Mouse (Mus musculus) thymus, adult 2 months (tissue): ENCODE results near the gene Ppm1n. TPM values are rescaled to one million over a fixed set of nuclear protein-coding genes. Genes with fewer than 3 reads are reported as not detected.

Experiments
- DNase-seq: peaks from one replicate; pipeline ENCODE4 v3.0.0; 2021
- H3K27ac ChIP-seq: fragments of 200-500 bp; 2 replicates; pipeline ENCODE4 v1.5.1; 2012; ENCODE audit warnings: low read length, control low read depth; ENCODE audit not compliant: control insufficient read depth, insufficient read depth
- H3K27me3 ChIP-seq: fragments of 200-500 bp; 2 replicates; pipeline ENCODE4 v1.6.1; 2012; ENCODE audit warnings: mild to moderate bottlenecking, low read length, moderate library complexity, mixed read lengths; ENCODE audit not compliant: control insufficient read depth, insufficient read depth
- H3K36me3 ChIP-seq: fragments of 200-500 bp; 2 replicates; pipeline ENCODE4 v1.6.1; 2012; ENCODE audit warnings: mild to moderate bottlenecking, low read length, moderate library complexity; ENCODE audit not compliant: control insufficient read depth, insufficient read depth
- H3K4me1 ChIP-seq: fragments of 200-500 bp; replicated peaks from 2 replicates; pipeline ENCODE4 v1.6.1; 2012; ENCODE audit warnings: low read length; ENCODE audit not compliant: control insufficient read depth, insufficient read depth
- H3K4me3 ChIP-seq: fragments of 200-500 bp; 2 replicates; pipeline ENCODE4 v1.5.1; 2012; ENCODE audit warnings: mild to moderate bottlenecking, low read length, control low read depth, moderate library complexity; ENCODE audit not compliant: control insufficient read depth, insufficient read depth
- CTCF ChIP-seq: fragments of 200-500 bp; IDR thresholded peaks from 2 replicates; pipeline ENCODE4 v1.5.1; 2012; ENCODE audit warnings: mild to moderate bottlenecking, control low read depth, low read length, moderate library complexity, borderline replicate concordance; ENCODE audit not compliant: control insufficient read depth, poor library complexity, insufficient read depth; ENCODE audit errors: extremely low read depth
- POLR2A ChIP-seq: fragments of 200-500 bp; IDR thresholded peaks from 2 replicates; pipeline ENCODE4 v1.6.1; 2012; ENCODE audit warnings: mild to moderate bottlenecking, low read length, control low read depth, moderate library complexity; ENCODE audit not compliant: control insufficient read depth, poor library complexity, insufficient read depth; ENCODE audit errors: extremely low read depth
- WGBS: fragments of 180-500 bp; shearing (Covaris S2); methylation state at CpG from one replicate; pipeline ENCODE4 v1.1.7; 2018; 5-methylcytosine and 5-hydroxymethylcytosine counted together
- polyA plus RNA-seq: library from polyadenylated mRNA; depleted of rRNA; stranded (reverse); fragments of >200 nt; gene quantifications from 2 replicates; pipeline ENCODE4 v1.2.3, GENCODE M21; 2012

Ppm1n gene
- polyA plus RNA-seq, 1 experiment = 0.63 TPM

- TF ChIP-seq POLR2A (no peak), CTCF (no peak)
- H3K4me1 ChIP-seq = peaks cover 8% of the 10 kb centered on the region
- peaks cover 5% of the 10 kb centered on the region; the same call in 1 of the 2 replicates for H3K27me3 ChIP-seq
- no peaks in the 10 kb centered on the region for H3K36me3 ChIP-seq
- DNase-seq = no peak
- H3K27ac ChIP-seq = no peak overlapping the region
- 67% methylated on average over 9 of the region's 9 CpGs for WGBS
- H3K4me3 ChIP-seq = no peak overlapping the region
These were observed 42.6 kb upstream of the Ppm1n start for GRCm38 (mm10) chr7:19322489-19322888.

GRCm38 (mm10) chr7:19321464-19321863 is 41.6 kb upstream of the Ppm1n start:
- Histone ChIP-seq H3K27ac (no peak overlapping the region), H3K4me1 (peaks cover 7% of the 10 kb centered on the region), H3K27me3 (no peaks in the 10 kb centered on the region), H3K36me3 (no peaks in the 10 kb centered on the region), H3K4me3 (no peak overlapping the region)
- TF ChIP-seq POLR2A (no peak), CTCF (no peak)
- DNase-seq = no peak
- WGBS = 22% methylated on average over 5 of the region's 5 CpGs

- Histone ChIP-seq H3K36me3 (no peaks in the 10 kb centered on the region), H3K27me3 (no peaks in the 10 kb centered on the region), H3K4me3 (no peak overlapping the region), H3K4me1 (peaks cover 5% of the 10 kb centered on the region), H3K27ac (no peak overlapping the region)
- DNase-seq = no peak
- TF ChIP-seq CTCF = no peak
- no peak for TF ChIP-seq POLR2A
- 47% methylated on average over 7 of the region's 7 CpGs for WGBS
These were observed 40.8 kb upstream of the Ppm1n start for GRCm38 (mm10) chr7:19320637-19321036.

GRCm38 (mm10) chr7:19319906-19320305 is 40.0 kb upstream of the Ppm1n start:
- DNase-seq = peak; percentile 90
- peak overlapping the region; percentile 29 for H3K4me3 ChIP-seq
- TF ChIP-seq POLR2A (0 out of 2 replicates have a peak, but pooled peaks have one; percentile 38), CTCF (peak; percentile 70; the same call in 1 of the 2 replicates)
- no peaks in the 10 kb centered on the region for H3K27me3 ChIP-seq
- no peaks in the 10 kb centered on the region for H3K36me3 ChIP-seq
- WGBS = 1% methylated on average over 41 of the region's 41 CpGs
- no peak overlapping the region for H3K27ac ChIP-seq
- H3K4me1 ChIP-seq = peaks cover 5% of the 10 kb centered on the region

- no peaks in the 10 kb centered on the region for H3K27me3 ChIP-seq
- WGBS = 63% methylated on average over 9 of the region's 9 CpGs
- H3K4me3 ChIP-seq = peak overlapping the region; percentile 29; the same call in 1 of the 2 replicates
- TF ChIP-seq CTCF = no peak
- no peak for TF ChIP-seq POLR2A
- H3K4me1 ChIP-seq = peaks cover 5% of the 10 kb centered on the region
- no peaks in the 10 kb centered on the region for H3K36me3 ChIP-seq
- H3K27ac ChIP-seq = no peak overlapping the region
- DNase-seq = no peak
These were observed 39.6 kb upstream of the Ppm1n start for GRCm38 (mm10) chr7:19319458-19319857.

- peaks cover 5% of the 10 kb centered on the region for H3K4me1 ChIP-seq
- H3K36me3 ChIP-seq = no peaks in the 10 kb centered on the region
- H3K27ac ChIP-seq = no peak overlapping the region
- no peak for DNase-seq
- WGBS = 14% methylated on average over 7 of the region's 7 CpGs
- TF ChIP-seq CTCF (no peak), POLR2A (no peak)
- H3K27me3 ChIP-seq = no peaks in the 10 kb centered on the region
- no peak overlapping the region for H3K4me3 ChIP-seq
These were observed 38.8 kb upstream of the Ppm1n start for GRCm38 (mm10) chr7:19318676-19319075.

- no peaks in the 10 kb centered on the region for H3K36me3 ChIP-seq
- peaks cover 5% of the 10 kb centered on the region for H3K4me1 ChIP-seq
- H3K4me3 ChIP-seq = no peak overlapping the region
- 84% methylated on average over 2 of the region's 2 CpGs for WGBS
- no peaks in the 10 kb centered on the region for H3K27me3 ChIP-seq
- no peak overlapping the region for H3K27ac ChIP-seq
- no peak for DNase-seq
- TF ChIP-seq CTCF (no peak), POLR2A (no peak)
These were observed 38.3 kb upstream of the Ppm1n start for GRCm38 (mm10) chr7:19318201-19318600.
